Mouse (Mus musculus): ENCODE results near the gene Adamts14. TPM values are rescaled to one million over a fixed set of nuclear protein-coding genes. Genes with fewer than 3 reads are reported as not detected.

Adamts14 gene
- total RNA-seq, 2 experiments from 2014 or later = 1.2 to 1.4 TPM

DNA sequence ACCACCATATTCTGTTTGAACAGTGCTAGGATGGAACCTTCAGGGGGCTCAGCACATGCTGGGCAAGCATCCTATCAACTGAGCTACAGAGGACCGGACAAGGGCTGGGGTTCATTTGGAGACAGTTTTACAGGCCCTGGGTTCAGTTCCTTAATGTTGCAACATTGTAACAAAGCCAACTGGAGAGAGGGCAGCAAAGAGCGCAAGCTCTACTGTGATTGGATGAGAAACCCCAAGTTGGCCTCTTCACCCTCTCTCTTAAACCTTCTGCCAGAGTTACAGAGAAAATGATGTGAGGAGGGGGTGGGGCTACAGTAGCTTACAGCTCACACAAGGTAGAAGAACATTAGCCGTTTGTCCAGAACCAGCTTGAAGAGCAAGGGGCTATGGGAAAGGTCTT is 86.2 kb downstream of the Adamts14 start:
- no peak for DNase-seq (ENCODE audit: low spot score in 2 of 2)

GRCm38 (mm10) chr10:61179927-61180326 is 93.3 kb downstream of the Adamts14 start:
- no peak for DNase-seq (ENCODE audit: low spot score in 2 of 2)

DNA sequence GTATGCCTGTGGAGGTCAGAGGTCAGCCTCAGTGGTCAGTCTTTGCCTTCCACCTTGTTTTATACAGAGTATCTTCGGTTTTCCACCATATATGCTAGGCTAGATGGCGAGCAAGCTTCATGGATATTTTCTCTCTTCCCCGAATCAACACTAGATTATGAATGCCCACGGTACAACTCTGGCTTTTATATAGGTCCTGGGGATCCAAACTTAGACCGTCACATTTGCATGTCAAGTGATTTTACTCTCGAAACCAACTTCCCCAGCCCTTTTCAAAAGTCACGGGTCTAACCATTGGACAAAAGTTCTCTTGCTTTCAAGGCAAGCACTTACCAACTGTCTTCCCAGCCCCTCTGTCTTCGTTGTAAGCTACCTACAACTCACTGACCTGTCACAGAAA is 94.6 kb downstream of the Adamts14 start:
- no peak for DNase-seq (ENCODE audit: low spot score in 2 of 2)

GRCm38 (mm10) chr10:61177751-61178150 is 95.5 kb downstream of the Adamts14 start:
- no peak for DNase-seq (ENCODE audit: low spot score in 2 of 2)

GRCm38 (mm10) chr10:61176221-61176790 is 96.9 kb downstream of the Adamts14 start:
- DNase-seq (ENCODE audit: low spot score in 2 of 2) = no peak

DNA sequence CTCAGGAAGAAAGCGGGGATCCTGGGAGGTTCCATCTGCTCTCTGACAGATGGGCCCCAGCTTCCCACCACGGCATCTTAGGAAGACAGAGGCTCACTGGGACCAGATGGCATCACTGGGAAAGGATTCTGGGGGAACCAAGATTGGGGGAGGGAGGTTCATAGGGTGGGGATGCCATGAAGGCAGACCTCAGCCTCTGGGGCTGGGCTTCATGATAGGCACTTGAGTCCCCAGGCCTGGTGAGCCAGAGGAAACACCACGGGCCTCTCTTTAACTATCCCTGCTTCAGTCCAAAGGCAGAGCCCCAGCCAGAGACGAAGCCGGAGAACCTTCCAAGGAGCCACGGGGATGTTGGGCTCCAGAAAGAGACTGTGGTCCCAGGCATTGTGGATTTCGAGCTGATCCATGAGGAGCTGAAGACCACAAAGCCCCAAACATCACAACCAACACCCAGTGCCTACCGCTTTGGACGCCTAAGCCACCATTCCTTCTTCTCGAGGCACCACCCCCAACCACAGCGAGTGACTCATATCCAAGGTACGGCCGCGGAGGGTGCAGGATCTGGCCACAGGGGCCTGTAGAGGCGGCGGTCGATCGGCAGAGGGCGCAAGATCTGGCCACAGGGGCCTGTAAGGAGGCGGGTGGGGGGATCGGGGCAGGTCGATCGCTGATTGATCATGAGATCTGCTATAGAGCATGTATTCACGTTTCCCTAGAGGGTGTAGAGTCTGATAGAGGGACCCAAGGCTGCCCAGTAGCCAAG is 97.6 kb downstream of the Adamts14 start:
- peak; percentile 44 to 72 for DNase-seq (ENCODE audit: low spot score in 2 of 2)

- DNase-seq (ENCODE audit: low spot score in 2 of 2) = no peak
Observed at GRCm38 (mm10) chr10:61174711-61175441, 98.4 kb downstream of the Adamts14 start.

DNA sequence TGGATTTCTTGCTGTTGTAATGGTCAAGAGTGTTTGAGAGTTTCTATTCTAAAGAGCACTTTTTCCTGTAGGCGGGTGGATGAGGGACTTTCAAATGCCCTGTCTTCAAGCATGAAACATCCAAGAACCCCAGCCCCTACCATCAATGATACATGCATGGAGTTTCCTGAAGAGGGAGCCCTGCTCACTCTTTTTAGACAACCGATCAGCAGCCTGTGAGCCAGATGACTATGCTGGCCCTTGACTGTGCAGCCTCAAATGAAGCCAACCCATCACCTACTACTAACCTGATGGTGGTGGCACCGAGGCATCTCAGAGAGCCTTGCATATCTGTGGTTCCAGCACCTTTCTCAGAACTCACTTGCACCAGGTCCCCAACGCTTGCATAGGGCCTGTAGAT is 100.7 kb downstream of the Adamts14 start:
- DNase-seq (ENCODE audit: low spot score in 2 of 2) = no peak

DNA sequence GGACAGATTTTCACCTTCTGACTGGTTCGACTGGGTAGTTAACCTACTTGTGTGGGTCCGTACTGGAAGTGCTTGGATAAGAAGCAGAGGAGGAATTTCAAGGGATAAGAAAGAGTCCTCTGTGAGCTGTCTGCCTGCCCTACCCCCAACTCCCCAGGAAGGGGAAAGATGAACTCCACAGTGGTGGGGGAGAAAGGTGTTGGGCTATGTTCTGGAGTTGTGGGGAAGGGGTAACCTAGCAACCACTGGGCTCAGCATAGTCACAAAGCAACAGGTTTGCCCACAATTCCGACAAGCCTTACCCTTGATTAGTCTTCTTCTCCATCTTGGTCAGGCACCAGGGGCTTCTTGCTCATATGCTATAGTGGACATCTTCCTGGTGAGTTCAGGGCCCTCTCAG is 101.6 kb downstream of the Adamts14 start, which contains the start of gene Tbata:
TSS of gene Tbata (plus strand) at position 301 of the 400 bp plus-strand sequence.
- no peak for DNase-seq (ENCODE audit: low spot score in 2 of 2)

DNA sequence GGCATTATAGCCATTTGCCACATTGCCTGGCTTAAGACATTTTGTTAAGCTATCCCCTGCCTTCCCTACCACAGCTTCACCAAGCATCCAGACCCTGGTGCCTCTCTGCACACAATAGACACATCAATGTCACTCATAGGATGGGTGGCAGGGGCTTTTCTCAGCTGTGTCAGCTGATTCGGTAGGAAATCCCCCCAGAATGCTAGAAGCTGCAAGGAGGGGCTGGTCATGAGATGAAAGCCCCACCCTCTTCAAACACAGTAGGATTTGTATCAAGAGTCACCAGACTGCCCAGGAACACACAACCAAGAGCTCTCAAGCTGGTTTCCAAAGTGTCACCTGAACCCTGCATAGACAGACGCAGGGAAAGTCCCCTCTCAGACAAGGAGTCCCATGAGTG is 104.8 kb downstream of the Adamts14 start:
- DNase-seq (ENCODE audit: low spot score in 2 of 2) = no peak

DNA sequence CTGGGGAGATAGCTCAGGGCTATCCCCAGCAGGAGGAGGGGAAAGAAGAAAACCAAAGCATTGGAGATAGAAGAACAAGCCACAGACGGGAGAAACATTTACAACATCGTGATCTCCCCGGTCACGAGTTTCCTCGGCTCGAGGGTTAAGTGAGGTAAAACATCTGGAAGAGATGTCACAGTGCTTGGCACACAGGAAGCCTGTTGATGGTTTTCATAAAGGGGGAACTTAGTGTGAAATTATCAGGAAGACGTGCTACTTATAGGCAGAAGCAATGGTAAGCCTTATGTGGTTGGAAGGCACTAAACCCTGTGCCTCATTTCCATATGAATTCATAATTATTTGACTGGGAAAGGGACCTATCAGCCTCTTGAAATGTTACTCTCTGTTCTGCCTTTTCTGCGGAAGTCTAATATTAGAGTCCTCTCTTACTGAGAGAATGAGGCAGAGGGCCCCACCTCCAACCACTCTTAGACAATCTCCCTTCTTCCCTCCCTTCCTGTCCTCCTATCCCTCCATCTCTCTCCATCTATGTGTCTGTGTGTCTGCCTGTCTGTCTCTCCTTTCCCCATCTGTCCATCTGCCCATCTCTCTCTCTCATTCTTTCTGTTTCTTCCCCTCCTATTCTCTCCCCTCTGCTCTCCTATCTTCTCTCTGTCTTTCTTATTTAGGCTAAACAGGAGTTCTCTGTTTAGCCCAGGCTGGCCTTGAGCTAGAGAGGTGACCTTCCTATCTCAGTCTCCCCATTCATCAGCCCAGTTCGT is 105.7 kb downstream of the Adamts14 start:
- no peak for DNase-seq (ENCODE audit: low spot score in 2 of 2)

- no peak for DNase-seq (ENCODE audit: low spot score in 2 of 2)
Observed at GRCm38 (mm10) chr10:61162366-61162765, 110.9 kb downstream of the Adamts14 start.

DNA sequence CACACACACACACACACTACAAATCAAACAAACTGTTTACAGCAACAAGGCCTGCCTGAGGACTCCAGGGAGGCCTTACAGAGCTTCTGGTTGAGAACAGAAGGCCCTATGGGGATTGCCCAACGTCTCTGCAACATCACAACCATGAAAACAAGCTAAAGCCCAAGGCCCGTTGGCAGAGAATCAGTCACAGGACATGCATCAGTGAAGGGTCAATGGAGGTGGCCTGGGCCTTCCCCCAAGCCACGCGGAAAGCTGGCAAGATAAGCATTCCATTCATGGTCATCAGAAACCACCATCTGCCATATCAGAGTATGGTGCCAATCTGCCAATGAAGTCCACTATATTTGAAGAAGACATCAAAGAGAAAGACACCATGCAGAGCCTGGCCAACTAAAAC is 112.6 kb downstream of the Adamts14 start:
- DNase-seq (ENCODE audit: low spot score in 2 of 2) = no peak

DNA sequence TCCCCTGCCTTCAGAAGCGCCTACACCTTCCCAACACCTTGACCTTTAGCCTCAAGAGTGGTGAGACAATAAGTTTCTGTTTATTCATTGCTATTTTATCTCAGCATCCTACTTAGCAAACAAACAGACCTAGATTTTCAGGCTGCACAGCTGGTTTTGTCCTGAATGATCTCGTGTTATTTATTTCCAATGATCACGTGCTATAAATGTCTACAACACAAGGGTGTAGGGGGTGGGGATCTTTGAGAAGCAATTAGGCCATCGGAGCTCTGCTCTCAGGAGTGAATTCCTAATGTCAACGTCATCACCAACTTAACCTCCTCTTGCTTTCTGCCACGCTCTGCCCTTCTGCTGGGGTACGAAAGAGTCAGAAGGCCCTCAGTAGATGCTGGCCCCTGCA is 113.1 kb downstream of the Adamts14 start:
- no peak for DNase-seq (ENCODE audit: low spot score in 2 of 2)

GRCm38 (mm10) chr10:61158594-61158993 is 114.6 kb downstream of the Adamts14 start:
- no peak for DNase-seq (ENCODE audit: low spot score in 2 of 2)

GRCm38 (mm10) chr10:61156453-61156852 is 116.8 kb downstream of the Adamts14 start:
- DNase-seq (ENCODE audit: low spot score in 2 of 2) = no peak

DNA sequence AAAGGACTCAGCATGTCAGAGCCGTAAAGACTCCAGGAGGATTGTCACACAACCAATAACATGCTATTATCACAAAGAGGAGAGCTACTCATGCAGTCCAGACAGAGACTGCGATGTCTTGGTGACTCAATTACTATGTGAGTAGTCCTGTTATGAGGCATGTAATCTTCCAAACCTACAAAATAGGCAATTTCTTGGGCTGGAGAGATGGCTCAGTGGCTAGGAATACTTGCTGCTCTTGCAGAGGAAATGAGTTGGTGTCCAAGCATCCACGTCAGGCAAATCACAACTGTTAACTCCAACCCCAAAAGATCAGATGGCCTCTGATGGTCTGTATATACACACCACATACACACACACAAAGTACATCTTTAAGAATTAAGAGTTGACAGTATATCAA is 117.6 kb downstream of the Adamts14 start:
- no peak for DNase-seq (ENCODE audit: low spot score in 2 of 2)

DNA sequence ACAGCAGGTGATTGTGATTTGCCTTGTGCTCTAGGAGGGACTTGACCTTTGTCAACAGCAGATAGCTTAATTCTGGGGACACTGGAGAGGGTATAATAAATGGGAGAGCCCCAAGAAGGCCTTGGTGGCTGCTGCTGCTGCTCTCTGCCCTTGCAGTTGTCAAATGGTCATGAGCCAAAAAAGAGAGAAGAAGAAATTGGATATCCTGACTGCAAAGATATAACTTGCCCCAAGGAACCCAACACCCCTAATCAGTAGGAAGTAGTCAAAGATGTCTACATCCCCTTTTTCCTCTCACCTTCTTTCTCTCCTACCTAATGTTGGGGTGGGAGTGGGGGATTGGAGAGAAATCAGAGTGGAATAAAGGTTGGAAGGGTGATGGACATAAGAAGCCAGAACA is 121.1 kb downstream of the Adamts14 start:
- DNase-seq (ENCODE audit: low spot score in 2 of 2) = no peak

- DNase-seq (ENCODE audit: low spot score in 2 of 2) = no peak
Observed at GRCm38 (mm10) chr10:61150616-61151015, 122.6 kb downstream of the Adamts14 start.

DNA sequence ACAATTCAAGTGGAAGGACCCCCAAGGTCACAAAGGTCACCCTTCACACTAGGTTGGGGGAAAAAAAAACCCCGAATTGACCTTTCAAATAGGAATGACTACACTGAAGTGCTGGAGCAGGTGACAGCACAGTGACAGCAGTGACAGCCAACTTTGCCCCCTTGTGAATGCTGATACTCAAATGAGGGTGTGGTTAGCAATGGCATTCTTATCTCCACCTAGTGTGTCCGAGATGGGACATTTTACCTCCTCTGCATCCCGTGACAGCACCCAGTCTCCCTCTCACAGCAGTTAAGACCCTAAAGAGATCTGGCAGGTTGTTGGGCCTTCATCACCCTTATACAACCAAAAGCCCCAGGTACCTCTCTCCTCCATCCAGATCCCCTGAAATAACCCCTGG is 123.8 kb downstream of the Adamts14 start:
- DNase-seq (ENCODE audit: low spot score in 2 of 2) = no peak
